In genomic region chr11:11794626-11795025, GRCm38 (mm10) we compare ENCODE assay signal across 26 mouse cellular contexts.
"Had no signal": no experiment of that assay in that cellular context is flagged by ENCODE, and none has a peak within 500 bp of the region (broad histone marks: within the 10 kb centered on the region; RNA-seq: fewer than 3 reads in every experiment).

No protein-coding gene starts in this region.

- DNase-seq: gastrocnemius, adult 2 months; gastrocnemius, postnatal 10 days; gastrocnemius, postnatal 25 days; heart, postnatal 10 days; heart, postnatal 4 days; kidney, adult 11 months; kidney, adult 2 months; kidney, adult 9 months; kidney, postnatal 14 days; kidney, postnatal 36 days; layer of hippocampus, adult 9-11 months; layer of hippocampus, postnatal 36 days; left cerebral cortex, postnatal 4 days had no signal

- H3K27ac ChIP-seq: gastrocnemius, adult 2 months; heart, embryonic 10.5 days; hindbrain, embryonic 10.5 days; hindbrain, embryonic 12.5 days; hindbrain, embryonic 15.5 days; hindbrain, postnatal 0 days; kidney, embryonic 15.5 days; kidney, postnatal 0 days; left cerebral cortex, adult 2 months; limb, embryonic 13.5 days; limb, embryonic 15.5 days; liver, embryonic 12.5 days; liver, embryonic 14.5 days had no signal

- H3K27me3 ChIP-seq: heart, embryonic 12.5 days; hindbrain, embryonic 12.5 days; hindbrain, embryonic 15.5 days; kidney, embryonic 15.5 days; limb, embryonic 13.5 days; limb, embryonic 15.5 days; liver, embryonic 12.5 days had no signal

- H3K9ac ChIP-seq: heart, embryonic 12.5 days; hindbrain, embryonic 12.5 days; hindbrain, embryonic 15.5 days; kidney, embryonic 15.5 days; limb, embryonic 13.5 days; limb, embryonic 15.5 days; liver, embryonic 12.5 days; liver, embryonic 14.5 days had no signal

- H3K4me3 ChIP-seq: gastrocnemius, adult 2 months; heart, embryonic 10.5 days; heart, embryonic 12.5 days; hindbrain, embryonic 10.5 days; hindbrain, embryonic 12.5 days; hindbrain, embryonic 15.5 days; kidney, embryonic 15.5 days; left cerebral cortex, adult 2 months; limb, embryonic 13.5 days; limb, embryonic 15.5 days; liver, embryonic 12.5 days had no signal

- H3K4me1 ChIP-seq: heart, embryonic 10.5 days; heart, embryonic 12.5 days; hindbrain, embryonic 10.5 days; hindbrain, embryonic 12.5 days; hindbrain, embryonic 15.5 days; kidney, embryonic 15.5 days; limb, embryonic 13.5 days; limb, embryonic 15.5 days; liver, embryonic 12.5 days had no signal

- H3K4me2 ChIP-seq: heart, embryonic 12.5 days; hindbrain, embryonic 12.5 days; hindbrain, embryonic 15.5 days; kidney, embryonic 15.5 days; limb, embryonic 13.5 days; limb, embryonic 15.5 days; liver, embryonic 12.5 days had no signal

- H3K36me3 ChIP-seq: hindbrain, embryonic 15.5 days had no signal

- H3K9me3 ChIP-seq: heart, embryonic 10.5 days; heart, embryonic 12.5 days; hindbrain, embryonic 10.5 days; hindbrain, embryonic 12.5 days; hindbrain, embryonic 15.5 days; kidney, embryonic 15.5 days; limb, embryonic 13.5 days; limb, embryonic 15.5 days; liver, embryonic 12.5 days had no signal

- ATAC-seq: hindbrain, postnatal 0 days; liver, embryonic 12.5 days had no signal
